Mouse (Mus musculus) hindbrain, embryonic 10.5 days (tissue): ENCODE measurements around the gene Pnpla8. TPM values are rescaled to one million over a fixed set of nuclear protein-coding genes. Genes with fewer than 3 reads are reported as not detected.
A peak's percentile ranks its signal among the peaks of the same experiment; 100 is the strongest.

Experiments used
- DNase-seq: peaks from one replicate; pipeline ENCODE4 v3.0.0-alpha.2; 2017; ENCODE audit warnings: low spot score
- H3K27ac ChIP-seq: fragments of 300-500 bp; sonication (generic); 2 replicates; pipeline ENCODE4 v1.5.1; 2016; ENCODE audit warnings: mild to moderate bottlenecking, moderate library complexity
- H3K27me3 ChIP-seq: fragments of 300-500 bp; sonication (generic); 2 replicates; pipeline ENCODE4 v1.6.1; 2016; ENCODE audit warnings: mild to moderate bottlenecking; ENCODE audit not compliant: poor library complexity, insufficient read depth, severe bottlenecking
- H3K36me3 ChIP-seq: fragments of 300-500 bp; sonication (generic); 2 replicates; pipeline ENCODE4 v1.6.1; 2016; ENCODE audit warnings: mild to moderate bottlenecking, moderate library complexity
- H3K4me1 ChIP-seq: fragments of 300-500 bp; sonication (generic); replicated peaks from 2 replicates; pipeline ENCODE4 v1.6.1; 2016; ENCODE audit warnings: mild to moderate bottlenecking
- H3K4me3 ChIP-seq: fragments of 300-500 bp; sonication (generic); 2 replicates; pipeline ENCODE4 v1.5.1; 2016; ENCODE audit warnings: mild to moderate bottlenecking, moderate library complexity
- H3K9me3 ChIP-seq: fragments of 300-500 bp; sonication (generic); 2 replicates; pipeline ENCODE4 v1.6.1; 2016; ENCODE audit warnings: mild to moderate bottlenecking, moderate library complexity
- WGBS: fragments of 180-500 bp; shearing (Covaris S2); methylation state at CpG from one replicate; pipeline ENCODE4 v1.1.7; 2016; 5-methylcytosine and 5-hydroxymethylcytosine counted together
- polyA plus RNA-seq: library from polyadenylated mRNA; unstranded; fragments of >200 nt; fragmentation: Nextera tagmentation; extraction: Ambion mirVana; gene quantifications from 2 replicates; pipeline ENCODE4 v1.2.1, GENCODE M21; 2016

Gene Pnpla8
- polyA plus RNA-seq, 1 experiment from 2014 or later, result 46.0 TPM

GRCm38 (mm10) chr12:44337136-44337640, 116.0 kb downstream of the Pnpla8 start:
- Histone ChIP-seq H3K4me1 (peaks cover 36% of the 10 kb centered on the region), H3K27ac (peak overlapping the region; percentile 87; the same call in 1 of the 2 replicates), H3K27me3 (peaks cover 5% of the 10 kb centered on the region), H3K36me3 (no peaks in the 10 kb centered on the region), H3K4me3 (no peak overlapping the region), H3K9me3 (no peaks in the 10 kb centered on the region)
- no peak for DNase-seq
- 74% methylated on average over 2 of the region's 2 CpGs for WGBS

GRCm38 (mm10) chr12:44338195-44338622, 117.0 kb downstream of the Pnpla8 start:
- peak overlapping the region; percentile 32 for H3K4me3 ChIP-seq
- H3K9me3 ChIP-seq, result no peaks in the 10 kb centered on the region
- no peaks in the 10 kb centered on the region for H3K36me3 ChIP-seq
- DNase-seq, result peak; percentile 78
- H3K27ac ChIP-seq, result peak overlapping the region; percentile 87
- peaks cover 43% of the 10 kb centered on the region for H3K4me1 ChIP-seq
- WGBS, result 14% methylated on average over 8 of the region's 8 CpGs
- 0 out of 2 replicates have a peak, but pooled peaks cover 2% of the 10 kb centered on the region for H3K27me3 ChIP-seq

- H3K4me1 ChIP-seq, result peaks cover 40% of the 10 kb centered on the region
- H3K9me3 ChIP-seq, result no peaks in the 10 kb centered on the region
- no peaks in the 10 kb centered on the region for H3K36me3 ChIP-seq
- no peak overlapping the region for H3K4me3 ChIP-seq
- peak; percentile 26 for DNase-seq
- H3K27me3 ChIP-seq, result no peaks in the 10 kb centered on the region
- H3K27ac ChIP-seq, result 0 out of 2 replicates have a peak overlapping the region, but pooled peaks have one; percentile 9
- WGBS, result 71% methylated on average over 6 of the region's 6 CpGs
Measured at GRCm38 (mm10) chr12:44344075-44344474, 122.9 kb downstream of the Pnpla8 start.

- Histone ChIP-seq H3K36me3 (no peaks in the 10 kb centered on the region), H3K9me3 (no peaks in the 10 kb centered on the region), H3K27me3 (no peaks in the 10 kb centered on the region), H3K4me3 (no peak overlapping the region), H3K4me1 (peaks cover 32% of the 10 kb centered on the region), H3K27ac (no peak overlapping the region)
- WGBS, result 53% methylated on average over 5 of the region's 5 CpGs
- DNase-seq, result no peak
Measured at GRCm38 (mm10) chr12:44345251-44345650, 124.1 kb downstream of the Pnpla8 start.

- H3K36me3 ChIP-seq, result no peaks in the 10 kb centered on the region
- no peaks in the 10 kb centered on the region for H3K27me3 ChIP-seq
- no peak for DNase-seq
- H3K27ac ChIP-seq, result no peak overlapping the region
- peaks cover 27% of the 10 kb centered on the region for H3K4me1 ChIP-seq
- H3K4me3 ChIP-seq, result no peak overlapping the region
- no peaks in the 10 kb centered on the region for H3K9me3 ChIP-seq
- WGBS, result 84% methylated on average over 3 of the region's 3 CpGs
Measured at GRCm38 (mm10) chr12:44346143-44346542, 125.0 kb downstream of the Pnpla8 start.

- Histone ChIP-seq H3K27me3 (peaks cover 27% of the 10 kb centered on the region), H3K4me3 (no peak overlapping the region), H3K36me3 (no peaks in the 10 kb centered on the region), H3K9me3 (no peaks in the 10 kb centered on the region), H3K4me1 (peaks cover 16% of the 10 kb centered on the region), H3K27ac (no peak overlapping the region)
- DNase-seq, result no peak
- 87% methylated on average over 4 of the region's 4 CpGs for WGBS
Measured at GRCm38 (mm10) chr12:44355116-44355515, 133.9 kb downstream of the Pnpla8 start.

- peak overlapping the region; percentile 50 for H3K27ac ChIP-seq
- H3K36me3 ChIP-seq, result no peaks in the 10 kb centered on the region
- DNase-seq, result no peak
- peaks cover 16% of the 10 kb centered on the region for H3K4me1 ChIP-seq
- peaks cover 40% of the 10 kb centered on the region for H3K27me3 ChIP-seq
- no peak overlapping the region for H3K4me3 ChIP-seq
- 25% methylated on average over 3 of the region's 3 CpGs for WGBS
- H3K9me3 ChIP-seq, result no peaks in the 10 kb centered on the region
Measured at GRCm38 (mm10) chr12:44357460-44357859, 136.3 kb downstream of the Pnpla8 start.

- no peak overlapping the region for H3K27ac ChIP-seq
Measured at GRCm38 (mm10) chr12:44357881-44358280, 136.7 kb downstream of the Pnpla8 start.

GRCm38 (mm10) chr12:44371076-44371710, 150.0 kb downstream of the Pnpla8 start:
- Histone ChIP-seq H3K4me1 (peaks cover 10% of the 10 kb centered on the region), H3K4me3 (no peak overlapping the region), H3K27ac (no peak overlapping the region), H3K36me3 (no peaks in the 10 kb centered on the region), H3K27me3 (no peaks in the 10 kb centered on the region), H3K9me3 (no peaks in the 10 kb centered on the region)
- no peak for DNase-seq
- 77% methylated on average over 3 of the region's 3 CpGs for WGBS

More at GRCm38 (mm10) chr12:44357881-44358280, 136.7 kb downstream of the Pnpla8 start:
- no peak overlapping the region for H3K4me3 ChIP-seq
- H3K4me1 ChIP-seq, result peaks cover 16% of the 10 kb centered on the region
- H3K27me3 ChIP-seq, result peaks cover 40% of the 10 kb centered on the region
- DNase-seq, result no peak
- H3K36me3 ChIP-seq, result no peaks in the 10 kb centered on the region
- no peaks in the 10 kb centered on the region for H3K9me3 ChIP-seq
- 28% methylated on average over 1 of the region's 1 CpGs for WGBS

Other genes starting within 250 kb of the Pnpla8 start
- 18.0 and 20.0 TPM in 2 replicates for gene Dnajb9, start 11.0 kb upstream of the Pnpla8 start, polyA plus RNA-seq
- 24.2 and 46.9 TPM in 2 replicates for gene Nrcam, start 107.5 kb downstream of the Pnpla8 start, polyA plus RNA-seq